Mouse (Mus musculus): ENCODE measurements around the gene Frmd8. TPM values are rescaled to one million over a fixed set of nuclear protein-coding genes. Genes with fewer than 3 reads are reported as not detected.

Frmd8 gene
- polyA plus RNA-seq, 1 experiment from 2014 or later = 61.1 TPM

DNA sequence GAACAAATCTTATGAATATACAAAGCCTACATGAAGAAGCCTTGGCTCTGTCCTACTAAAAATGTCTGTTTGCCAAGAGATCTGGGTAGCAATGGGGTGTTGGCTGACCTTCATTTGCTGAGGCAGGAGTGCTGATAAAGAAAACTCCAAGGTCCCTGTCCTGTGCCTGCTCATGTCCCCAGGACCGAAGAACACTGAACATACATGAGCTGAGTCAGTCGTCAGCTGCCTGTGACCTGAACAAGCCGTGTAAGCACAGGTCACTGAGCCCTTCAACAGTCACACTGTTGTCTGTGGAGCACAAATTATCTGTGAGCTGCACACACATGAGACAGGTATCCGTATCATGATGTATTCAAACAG, 43.1 kb downstream of the Frmd8 start:
- no peaks in the 10 kb centered on the region for H3K27me3 ChIP-seq (ENCODE audit: control insufficient read depth, insufficient read depth, low read depth, low read length)
- peaks cover 17% of the 10 kb centered on the region for H3K4me1 ChIP-seq (replicated peaks; ENCODE audit: control insufficient read depth, insufficient read depth, low read length)
- H3K9ac ChIP-seq (ENCODE audit: low read length) = no peak overlapping the region
- no peaks in the 10 kb centered on the region for H3K36me3 ChIP-seq (ENCODE audit: control insufficient read depth, insufficient read depth, low read length)
- H3K4me2 ChIP-seq (ENCODE audit: low read depth, low read length) = no peak overlapping the region
- no peaks in the 10 kb centered on the region for H3K9me3 ChIP-seq (ENCODE audit: control insufficient read depth, low read length)
- no peak for ATAC-seq (ENCODE audit: low read depth)
- peak overlapping the region; percentile 12; the same call in 1 of the 2 replicates for H3K27ac ChIP-seq (ENCODE audit: low read length)
- WGBS = 75% methylated on average over 4 of the region's 4 CpGs
- H3K4me3 ChIP-seq (ENCODE audit: low read length) = no peak overlapping the region

DNA sequence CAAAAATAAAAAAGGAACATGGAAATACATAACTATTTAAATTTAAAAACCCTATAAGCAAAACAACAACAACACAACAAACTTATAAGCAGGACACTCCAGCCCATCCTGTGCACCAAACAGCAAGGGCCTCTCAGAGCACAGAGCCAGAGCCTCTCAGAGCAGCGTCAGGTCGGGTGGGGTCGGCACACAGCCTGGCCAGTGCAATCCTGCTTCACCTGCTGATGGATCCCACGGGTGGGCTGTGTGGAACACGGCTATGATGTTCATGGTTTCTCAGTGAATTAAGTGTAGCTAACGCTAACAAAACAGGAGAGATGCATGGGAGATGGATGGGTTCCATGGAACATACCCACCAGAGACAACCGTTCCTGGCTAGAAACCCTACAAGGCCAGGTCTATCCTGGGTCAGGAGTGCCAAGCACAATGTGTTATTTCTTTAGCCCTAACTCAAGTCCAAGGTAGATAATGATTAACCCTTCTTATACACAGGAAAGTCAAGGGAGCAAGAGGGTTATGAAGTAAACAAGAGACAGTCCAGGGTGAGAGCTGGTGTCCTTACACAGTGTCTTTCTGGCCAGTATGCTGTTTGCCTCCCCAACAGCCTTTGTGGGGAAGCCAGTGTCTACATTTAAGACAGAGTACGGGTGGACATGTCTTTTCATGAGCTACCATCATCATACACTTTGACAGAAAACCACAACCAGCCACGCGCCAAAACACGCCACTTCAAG, 43.7 kb downstream of the Frmd8 start:
- no peak overlapping the region for H3K4me2 ChIP-seq (ENCODE audit: low read depth, low read length)
- no peak overlapping the region for H3K4me3 ChIP-seq (ENCODE audit: low read length)
- no peak for ATAC-seq (ENCODE audit: low read depth)
- WGBS = 72% methylated on average over 11 of the region's 11 CpGs
- no peaks in the 10 kb centered on the region for H3K9me3 ChIP-seq (ENCODE audit: control insufficient read depth, low read length)
- H3K9ac ChIP-seq (ENCODE audit: low read length) = no peak overlapping the region
- H3K4me1 ChIP-seq (replicated peaks; ENCODE audit: control insufficient read depth, insufficient read depth, low read length) = peaks cover 22% of the 10 kb centered on the region
- H3K27ac ChIP-seq (ENCODE audit: low read length) = no peak overlapping the region; the same call in 1 of the 2 replicates
- no peaks in the 10 kb centered on the region for H3K27me3 ChIP-seq (ENCODE audit: control insufficient read depth, insufficient read depth, low read depth, low read length)
- H3K36me3 ChIP-seq (ENCODE audit: control insufficient read depth, insufficient read depth, low read length) = no peaks in the 10 kb centered on the region

DNA sequence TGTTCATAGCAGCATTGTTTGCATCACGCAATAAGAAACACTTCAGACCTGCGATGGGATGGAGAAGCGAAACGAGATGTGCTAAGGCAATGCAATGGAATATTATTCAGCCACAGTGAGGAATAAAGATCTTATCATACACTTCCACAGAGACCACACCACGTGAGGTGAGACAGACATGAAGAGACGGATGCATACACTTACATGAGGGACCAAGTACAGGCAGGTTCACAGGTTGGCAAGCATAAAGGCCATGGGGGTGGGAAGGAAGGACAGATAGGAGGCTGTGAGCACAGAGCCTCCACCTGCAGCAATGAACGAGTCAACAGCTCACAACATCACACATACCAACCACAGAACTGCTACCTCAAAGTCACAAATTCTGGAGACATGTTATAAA, 44.3 kb downstream of the Frmd8 start:
- H3K4me1 ChIP-seq (replicated peaks; ENCODE audit: control insufficient read depth, insufficient read depth, low read length) = peaks cover 26% of the 10 kb centered on the region
- H3K9ac ChIP-seq (ENCODE audit: low read length) = no peak overlapping the region
- H3K27ac ChIP-seq (ENCODE audit: low read length) = no peak overlapping the region
- no peaks in the 10 kb centered on the region for H3K27me3 ChIP-seq (ENCODE audit: control insufficient read depth, insufficient read depth, low read depth, low read length)
- no peaks in the 10 kb centered on the region for H3K9me3 ChIP-seq (ENCODE audit: control insufficient read depth, low read length)
- no peaks in the 10 kb centered on the region for H3K36me3 ChIP-seq (ENCODE audit: control insufficient read depth, insufficient read depth, low read length)
- no peak overlapping the region for H3K4me2 ChIP-seq (ENCODE audit: low read depth, low read length)
- no peak overlapping the region for H3K4me3 ChIP-seq (ENCODE audit: low read length)
- no peak for ATAC-seq (ENCODE audit: low read depth)
- 84% methylated on average over 7 of the region's 7 CpGs for WGBS

DNA sequence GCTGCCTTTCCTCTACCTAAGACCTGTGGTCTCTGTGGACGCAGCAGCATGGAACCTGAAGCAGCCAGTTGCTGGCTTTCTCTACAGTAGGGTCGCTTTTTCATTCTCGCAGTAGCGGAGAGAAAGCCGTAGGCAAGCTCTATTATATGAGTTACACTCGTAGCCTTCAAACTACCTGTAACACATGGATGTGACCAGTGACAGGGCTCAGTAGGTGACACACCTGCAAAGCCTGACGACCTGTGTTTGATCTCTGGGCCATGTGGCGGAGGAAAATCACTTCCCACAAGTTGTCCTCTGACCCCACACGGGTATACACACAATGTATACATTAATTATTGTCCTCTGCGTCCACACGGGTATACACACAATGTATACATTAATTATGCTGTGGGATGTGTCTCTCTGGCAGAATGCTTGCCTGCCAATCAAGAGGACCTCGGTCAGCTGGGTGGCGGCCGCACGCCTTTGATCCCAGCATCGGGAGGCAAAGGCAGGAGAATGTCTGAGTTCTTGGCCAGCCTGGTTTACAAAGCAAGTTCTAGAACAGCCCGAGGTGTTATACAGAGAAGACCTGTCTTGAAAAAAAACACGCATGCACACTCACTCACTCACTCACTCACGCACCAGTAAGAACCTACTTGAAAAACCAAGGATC, 45.0 kb downstream of the Frmd8 start:
- Histone ChIP-seq H3K4me3 (ENCODE audit: low read length) (no peak overlapping the region), H3K27me3 (ENCODE audit: control insufficient read depth, insufficient read depth, low read depth, low read length) (no peaks in the 10 kb centered on the region), H3K9ac (ENCODE audit: low read length) (no peak overlapping the region), H3K27ac (ENCODE audit: low read length) (no peak overlapping the region), H3K9me3 (ENCODE audit: control insufficient read depth, low read length) (no peaks in the 10 kb centered on the region), H3K36me3 (ENCODE audit: control insufficient read depth, insufficient read depth, low read length) (no peaks in the 10 kb centered on the region), H3K4me1 (replicated peaks; ENCODE audit: control insufficient read depth, insufficient read depth, low read length) (peaks cover 26% of the 10 kb centered on the region), H3K4me2 (ENCODE audit: low read depth, low read length) (no peak overlapping the region)
- ATAC-seq (ENCODE audit: low read depth) = no peak
- WGBS = 72% methylated on average over 19 of the region's 19 CpGs

DNA sequence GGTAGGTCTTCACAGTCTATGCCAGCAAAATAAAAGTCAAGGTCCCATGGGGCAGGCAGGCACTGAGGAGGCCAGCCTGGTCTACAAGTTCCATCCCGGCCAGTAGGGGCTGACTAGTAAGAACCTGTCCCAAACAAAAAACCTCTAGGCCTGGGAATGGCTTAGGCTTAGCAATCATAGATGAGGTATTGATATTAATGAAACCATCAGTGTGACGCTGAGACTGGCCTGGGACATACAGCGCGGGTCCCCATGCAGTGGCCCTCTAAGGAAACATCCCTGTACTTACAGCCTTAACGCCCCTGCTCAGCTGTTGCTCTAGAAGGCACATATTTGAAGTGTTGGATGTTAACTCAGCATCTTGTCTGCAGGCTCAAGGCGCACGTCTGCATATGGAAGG, 46.2 kb downstream of the Frmd8 start:
- Histone ChIP-seq H3K9ac (ENCODE audit: low read length) (no peak overlapping the region), H3K36me3 (ENCODE audit: control insufficient read depth, insufficient read depth, low read length) (no peaks in the 10 kb centered on the region), H3K4me1 (replicated peaks; ENCODE audit: control insufficient read depth, insufficient read depth, low read length) (peaks cover 32% of the 10 kb centered on the region), H3K9me3 (ENCODE audit: control insufficient read depth, low read length) (no peaks in the 10 kb centered on the region), H3K4me3 (ENCODE audit: low read length) (no peak overlapping the region), H3K27me3 (ENCODE audit: control insufficient read depth, insufficient read depth, low read depth, low read length) (no peaks in the 10 kb centered on the region), H3K27ac (ENCODE audit: low read length) (no peak overlapping the region), H3K4me2 (ENCODE audit: low read depth, low read length) (no peak overlapping the region)
- ATAC-seq (ENCODE audit: low read depth) = no peak
- 81% methylated on average over 7 of the region's 7 CpGs for WGBS

GRCm38 (mm10) chr19:5828155-5828554, 46.9 kb downstream of the Frmd8 start:
- Histone ChIP-seq H3K4me2 (ENCODE audit: low read depth, low read length) (no peak overlapping the region), H3K36me3 (ENCODE audit: control insufficient read depth, insufficient read depth, low read length) (no peaks in the 10 kb centered on the region), H3K9me3 (ENCODE audit: control insufficient read depth, low read length) (no peaks in the 10 kb centered on the region), H3K4me1 (replicated peaks; ENCODE audit: control insufficient read depth, insufficient read depth, low read length) (peaks cover 34% of the 10 kb centered on the region), H3K27ac (ENCODE audit: low read length) (no peak overlapping the region), H3K4me3 (ENCODE audit: low read length) (no peak overlapping the region), H3K9ac (ENCODE audit: low read length) (no peak overlapping the region), H3K27me3 (ENCODE audit: control insufficient read depth, insufficient read depth, low read depth, low read length) (no peaks in the 10 kb centered on the region)
- 68% methylated on average over 3 of the region's 3 CpGs for WGBS
- no peak for ATAC-seq (ENCODE audit: low read depth)

- peak overlapping the region; percentile 49 for H3K9ac ChIP-seq (ENCODE audit: low read length)
- H3K4me3 ChIP-seq (ENCODE audit: low read length) = no peak overlapping the region
- no peaks in the 10 kb centered on the region for H3K9me3 ChIP-seq (ENCODE audit: control insufficient read depth, low read length)
- no peaks in the 10 kb centered on the region for H3K27me3 ChIP-seq (ENCODE audit: control insufficient read depth, insufficient read depth, low read depth, low read length)
- ATAC-seq (ENCODE audit: low read depth) = peak; percentile 65
- peaks cover 39% of the 10 kb centered on the region for H3K4me1 ChIP-seq (replicated peaks; ENCODE audit: control insufficient read depth, insufficient read depth, low read length)
- 0 out of 2 replicates have a peak overlapping the region, but pooled peaks have one; percentile 12 for H3K4me2 ChIP-seq (ENCODE audit: low read depth, low read length)
- no peaks in the 10 kb centered on the region for H3K36me3 ChIP-seq (ENCODE audit: control insufficient read depth, insufficient read depth, low read length)
- peak overlapping the region; percentile 89 for H3K27ac ChIP-seq (ENCODE audit: low read length)
- WGBS = 32% methylated on average over 9 of the region's 9 CpGs
Observed at GRCm38 (mm10) chr19:5827456-5828154, 47.5 kb downstream of the Frmd8 start.

GRCm38 (mm10) chr19:5827044-5827443, 48.0 kb downstream of the Frmd8 start:
- Histone ChIP-seq H3K27ac (ENCODE audit: low read length) (peak overlapping the region; percentile 89), H3K9me3 (ENCODE audit: control insufficient read depth, low read length) (no peaks in the 10 kb centered on the region), H3K4me2 (ENCODE audit: low read depth, low read length) (0 out of 2 replicates have a peak overlapping the region, but pooled peaks have one; percentile 14), H3K4me3 (ENCODE audit: low read length) (no peak overlapping the region), H3K27me3 (ENCODE audit: control insufficient read depth, insufficient read depth, low read depth, low read length) (no peaks in the 10 kb centered on the region), H3K9ac (ENCODE audit: low read length) (0 out of 2 replicates have a peak overlapping the region, but pooled peaks have one; percentile 20), H3K36me3 (ENCODE audit: control insufficient read depth, insufficient read depth, low read length) (no peaks in the 10 kb centered on the region), H3K4me1 (replicated peaks; ENCODE audit: control insufficient read depth, insufficient read depth, low read length) (peaks cover 45% of the 10 kb centered on the region)
- ATAC-seq (ENCODE audit: low read depth) = no peak
- WGBS = 61% methylated on average over 6 of the region's 6 CpGs

DNA sequence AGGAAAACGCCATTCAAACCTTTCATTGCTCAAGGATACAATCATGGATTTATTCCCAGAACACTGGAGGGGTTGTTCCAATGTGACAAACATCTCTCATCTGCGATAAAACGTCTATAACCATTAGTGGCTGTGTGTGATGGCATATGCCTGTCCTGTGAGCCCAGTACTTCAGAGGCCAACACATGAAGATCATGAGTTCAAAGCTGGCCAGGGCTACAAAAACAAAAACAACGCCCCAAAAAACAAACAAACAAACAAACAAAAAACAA, 48.4 kb downstream of the Frmd8 start:
- no peak for ATAC-seq (ENCODE audit: low read depth)
- Histone ChIP-seq H3K27me3 (ENCODE audit: control insufficient read depth, insufficient read depth, low read depth, low read length) (no peaks in the 10 kb centered on the region), H3K27ac (ENCODE audit: low read length) (peak overlapping the region; percentile 89), H3K9me3 (ENCODE audit: control insufficient read depth, low read length) (no peaks in the 10 kb centered on the region), H3K36me3 (ENCODE audit: control insufficient read depth, insufficient read depth, low read length) (no peaks in the 10 kb centered on the region), H3K4me2 (ENCODE audit: low read depth, low read length) (0 out of 2 replicates have a peak overlapping the region, but pooled peaks have one; percentile 14), H3K4me3 (ENCODE audit: low read length) (no peak overlapping the region), H3K4me1 (replicated peaks; ENCODE audit: control insufficient read depth, insufficient read depth, low read length) (peaks cover 47% of the 10 kb centered on the region), H3K9ac (ENCODE audit: low read length) (no peak overlapping the region)
- WGBS = 51% methylated on average over 4 of the region's 4 CpGs
